Mouse (Mus musculus) kidney, adult 2 months (tissue): ENCODE measurements around the gene Zfp870.

Experiments
- CTCF ChIP-seq: fragments of 200-500 bp; conservative IDR thresholded peaks from 2 replicates; pipeline ENCODE4 v1.5.1; 2011; ENCODE audit warnings: low read depth, mild to moderate bottlenecking, control low read depth, low read length, moderate library complexity, mixed read lengths; ENCODE audit not compliant: insufficient read depth, insufficient read length
- POLR2A ChIP-seq: fragments of 200-500 bp; IDR thresholded peaks from one replicate; pipeline ENCODE4 v1.6.1; 2011; ENCODE audit warnings: low read depth, low read length, control low read depth

DNA sequence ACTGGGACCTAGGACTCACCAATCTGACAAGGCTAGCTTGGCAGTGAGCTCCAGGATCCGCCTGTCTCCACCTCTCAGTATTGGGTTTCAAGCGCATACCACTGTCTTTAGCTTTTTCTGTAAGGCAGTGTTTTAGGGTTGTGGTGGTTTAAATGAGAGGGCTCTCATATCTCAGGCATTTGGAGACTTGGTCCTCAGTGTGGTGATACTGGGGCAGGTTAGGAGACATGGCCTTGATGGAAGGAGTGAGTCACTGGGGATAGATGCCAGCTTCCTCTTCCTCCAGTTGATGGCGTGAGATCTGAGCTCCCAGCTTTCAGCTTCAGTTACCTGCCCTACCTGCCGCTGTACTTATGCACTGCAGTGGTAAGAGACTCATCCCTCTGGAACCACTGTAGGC, 48.4 kb upstream of the Zfp870 start:
- TF ChIP-seq POLR2A (no peak), CTCF (no peak)
